8 mouse cellular contexts compared by ENCODE assay signal in the genomic region with DNA sequence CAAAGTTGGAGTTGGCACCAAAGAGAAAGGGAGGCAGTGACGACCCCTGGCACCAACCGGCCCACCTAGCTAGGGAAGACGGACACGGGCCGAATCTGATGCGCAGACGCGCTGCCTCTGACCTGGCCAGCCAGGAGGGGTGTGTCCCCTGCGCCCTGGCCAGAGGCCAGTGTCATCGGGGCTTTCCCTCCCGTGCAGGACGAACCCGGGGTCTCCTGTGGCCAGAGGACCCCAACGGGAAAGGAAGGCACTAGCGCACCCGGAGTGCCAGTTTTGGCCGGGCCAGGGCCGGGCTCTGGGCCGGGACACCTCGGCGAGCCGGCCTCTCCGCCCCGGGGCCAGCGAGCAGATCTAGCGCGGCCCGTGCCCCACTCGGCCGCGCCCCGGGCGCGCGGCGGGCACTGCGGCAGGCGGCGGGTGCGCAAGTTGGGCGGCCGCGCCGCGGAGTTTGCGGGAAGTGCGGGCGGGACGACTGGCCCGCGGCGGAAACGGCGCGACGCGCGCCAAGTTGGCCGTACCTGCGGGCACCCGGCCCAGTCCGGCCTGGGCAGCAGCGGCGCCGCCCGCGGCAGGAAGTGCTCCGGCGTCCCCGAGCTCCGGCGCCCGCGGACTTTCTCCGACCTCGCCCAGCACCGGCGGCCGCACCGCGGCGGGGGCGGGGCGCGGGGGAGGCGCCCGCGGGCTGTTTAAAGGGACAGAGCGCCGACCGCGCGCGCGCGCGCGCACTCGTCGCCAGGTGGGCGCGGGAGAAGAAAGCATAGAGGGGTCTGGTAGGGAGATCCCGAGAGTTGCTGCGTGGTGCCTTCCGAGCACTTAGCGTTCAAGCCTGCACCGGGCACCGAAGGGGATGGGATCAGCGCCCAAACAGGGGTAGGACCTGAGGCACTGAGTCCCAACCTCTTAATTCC. TPM values are rescaled to one million over a fixed set of nuclear protein-coding genes. Genes with fewer than 3 reads are reported as not detected.
DNase-seq lines count a peak whose midpoint lies in the region; ATAC-seq and TF ChIP-seq lines count a peak whose summit lies in the region.

No protein-coding gene starts in this region.

- peak; percentile 53 for DNase-seq in right cerebral cortex, adult 18-20 months
- no peak for DNase-seq in right cerebral cortex, postnatal 14 days
- DNase-seq in cerebellum, postnatal 14 days = peak; percentile 70 to 83
- peak; percentile 70 for DNase-seq in gastrocnemius, postnatal 10 days
- DNase-seq in hindbrain, postnatal 0 days (ENCODE audit: low spot score) = peak; percentile 66
- DNase-seq in liver, embryonic 11.5 days (ENCODE audit: low spot score) = peak; percentile 61
- DNase-seq in midbrain, postnatal 0 days (ENCODE audit: low spot score) = peak; percentile 42
- DNase-seq in urinary bladder, postnatal 25 days (ENCODE audit: low spot score) = peak; percentile 64

- no peaks in the 10 kb centered on the region for H3K9me3 ChIP-seq in hindbrain, postnatal 0 days (ENCODE audit: low read length)
- H3K9me3 ChIP-seq in liver, embryonic 11.5 days (ENCODE audit: control insufficient read depth, low read length) = no peaks in the 10 kb centered on the region
- H3K9me3 ChIP-seq in midbrain, postnatal 0 days (ENCODE audit: low read length) = no peaks in the 10 kb centered on the region

- H3K36me3 ChIP-seq in hindbrain, postnatal 0 days (ENCODE audit: insufficient read depth, low read length) = no peaks in the 10 kb centered on the region
- no peaks in the 10 kb centered on the region for H3K36me3 ChIP-seq in liver, embryonic 11.5 days (ENCODE audit: control insufficient read depth, insufficient read depth, low read length)
- no peaks in the 10 kb centered on the region for H3K36me3 ChIP-seq in midbrain, postnatal 0 days (ENCODE audit: insufficient read depth, low read length)

- H3K4me3 ChIP-seq in hindbrain, postnatal 0 days (ENCODE audit: low read length) = peak overlapping the region; percentile 75
- peak overlapping the region; percentile 70 for H3K4me3 ChIP-seq in liver, embryonic 11.5 days (ENCODE audit: low read depth, low read length)
- peak overlapping the region; percentile 78 for H3K4me3 ChIP-seq in midbrain, postnatal 0 days (ENCODE audit: low read depth, low read length)

- H3K9ac ChIP-seq in hindbrain, postnatal 0 days (replicated peaks; ENCODE audit: low read length) = peak overlapping the region; percentile 63
- H3K9ac ChIP-seq in liver, embryonic 11.5 days (ENCODE audit: low read depth, low read length) = peak overlapping the region; percentile 65
- peak overlapping the region; percentile 57 for H3K9ac ChIP-seq in midbrain, postnatal 0 days (replicated peaks; ENCODE audit: low read length, poor library complexity, severe bottlenecking)

- peaks cover 12% of the 10 kb centered on the region for H3K4me1 ChIP-seq in hindbrain, postnatal 0 days (ENCODE audit: insufficient read depth, low read length)
- H3K4me1 ChIP-seq in liver, embryonic 11.5 days (replicated peaks; ENCODE audit: control insufficient read depth, insufficient read depth, low read length) = peaks cover 7% of the 10 kb centered on the region; the same call in 1 of the 2 replicates
- peaks cover 10% of the 10 kb centered on the region; the same call in 1 of the 2 replicates for H3K4me1 ChIP-seq in midbrain, postnatal 0 days (ENCODE audit: insufficient read depth, low read length)

- WGBS in hindbrain, postnatal 0 days = under 1% methylated on average over 98 of the region's 109 CpGs
- WGBS in liver, embryonic 11.5 days = 1% methylated on average over 90 of the region's 109 CpGs
- under 1% methylated on average over 83 of the region's 109 CpGs for WGBS in midbrain, postnatal 0 days

- no peaks in the 10 kb centered on the region; the same call in 1 of the 2 replicates for H3K27me3 ChIP-seq in hindbrain, postnatal 0 days (ENCODE audit: insufficient read depth, low read length)
- peaks cover 29% of the 10 kb centered on the region for H3K27me3 ChIP-seq in liver, embryonic 11.5 days (replicated peaks; ENCODE audit: control insufficient read depth, insufficient read depth, low read length)
- peaks cover 13% of the 10 kb centered on the region; the same call in 1 of the 2 replicates for H3K27me3 ChIP-seq in midbrain, postnatal 0 days (ENCODE audit: insufficient read depth, low read length)

- H3K27ac ChIP-seq in hindbrain, postnatal 0 days = peak overlapping the region; percentile 26; the same call in 1 of the 2 replicates
- H3K27ac ChIP-seq in liver, embryonic 11.5 days (ENCODE audit: low read depth, low read length) = no peak overlapping the region
- H3K27ac ChIP-seq in midbrain, postnatal 0 days (ENCODE audit: low read depth, low read length) = no peak overlapping the region

- no peak for TF ChIP-seq CTCF in hindbrain, postnatal 0 days (IDR thresholded peaks at IDR 0.05; ENCODE audit: low read depth)
- no peak for TF ChIP-seq CTCF in midbrain, postnatal 0 days (IDR thresholded peaks at IDR 0.05)

- ATAC-seq in hindbrain, postnatal 0 days = peak; percentile 53; the same call in 1 of the 2 replicates
- peak; percentile 56; the same call in 1 of the 2 replicates for ATAC-seq in liver, embryonic 11.5 days (replicated peaks; ENCODE audit: low FRiP score)
- peak; percentile 52; the same call in 1 of the 2 replicates for ATAC-seq in midbrain, postnatal 0 days (ENCODE audit: low FRiP score)

- H3K4me2 ChIP-seq in hindbrain, postnatal 0 days (ENCODE audit: low read depth, low read length) = peak overlapping the region; percentile 99
- peak overlapping the region; percentile 98 for H3K4me2 ChIP-seq in liver, embryonic 11.5 days
- H3K4me2 ChIP-seq in midbrain, postnatal 0 days (ENCODE audit: low read depth, low read length, poor library complexity, severe bottlenecking) = peak overlapping the region; percentile 99

RNA-seq across cellular contexts. Expression of gene Nacc2, which starts 0.6 kb away (rescaled TPM):
- 10 to 100 TPM; 13.4 to 14.5 TPM for total RNA-seq in gastrocnemius, postnatal 10 days (2021)
- 50.1 and 61.4 TPM in 2 replicates for total RNA-seq in hindbrain, postnatal 0 days (2014; rRNA removed)
- polyA plus RNA-seq in hindbrain, postnatal 0 days (2015; fragmentation: Nextera tagmentation; extraction: Ambion mirVana) = 28.7 and 29.9 TPM in 2 replicates
- 4.0 TPM in 2 replicates for polyA plus RNA-seq in liver, embryonic 11.5 days (2014; fragmentation: Nextera tagmentation; extraction: Ambion mirVana)
- 35.2 and 40.7 TPM in 2 replicates for total RNA-seq in midbrain, postnatal 0 days (2014; rRNA removed)
- polyA plus RNA-seq in midbrain, postnatal 0 days (2015; fragmentation: Nextera tagmentation; extraction: Ambion mirVana) = 21.4 and 23.9 TPM in 2 replicates
